Mouse (Mus musculus) retina, postnatal 7 days (tissue): Measurements from ENCODE around the gene Ccnjl.

Source experiments
- DNase-seq: peaks from one replicate; pipeline ENCODE4 v3.0.0-alpha.2; 2012; ENCODE audit warnings: low read depth, low spot score

The Ccnjl gene

GRCm38 (mm10) chr11:43624341-43624740, 95.8 kb downstream of the Ccnjl start:
- no peak for DNase-seq

DNA sequence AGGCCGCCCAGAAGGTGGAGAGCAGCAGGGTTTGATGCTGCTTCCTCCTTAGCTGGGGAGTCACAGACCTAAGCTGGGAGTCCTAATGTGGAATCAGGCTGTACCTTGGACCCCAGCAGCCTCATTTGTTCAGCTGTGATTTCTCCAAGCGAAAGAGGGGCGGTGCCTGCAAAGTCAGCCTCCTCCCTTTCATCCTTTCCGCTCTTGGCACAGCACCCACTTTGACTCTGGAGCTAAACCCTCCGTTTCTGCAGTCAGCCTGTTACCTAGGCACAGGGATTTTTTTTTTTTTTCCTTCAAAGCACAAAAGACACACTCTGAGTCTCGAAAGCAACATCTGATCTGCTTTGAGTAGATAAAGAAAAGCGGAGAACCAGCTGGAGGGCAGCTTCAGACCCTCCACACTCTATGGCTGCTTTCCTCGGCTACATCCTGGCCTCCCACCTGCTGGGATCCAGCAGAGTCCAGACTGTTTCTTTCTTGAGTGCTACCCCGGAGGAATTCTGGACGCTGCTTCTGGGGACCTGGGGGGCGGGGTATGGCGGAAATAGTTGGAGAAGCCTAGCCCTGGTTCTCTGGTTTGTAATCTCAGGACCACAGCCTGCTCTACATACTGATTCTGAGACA, 97.8 kb downstream of the Ccnjl start:
- DNase-seq: no peak

GRCm38 (mm10) chr11:43626927-43627645, 98.5 kb downstream of the Ccnjl start:
- no peak for DNase-seq

GRCm38 (mm10) chr11:43631645-43632044, 103.1 kb downstream of the Ccnjl start:
- DNase-seq: no peak

DNA sequence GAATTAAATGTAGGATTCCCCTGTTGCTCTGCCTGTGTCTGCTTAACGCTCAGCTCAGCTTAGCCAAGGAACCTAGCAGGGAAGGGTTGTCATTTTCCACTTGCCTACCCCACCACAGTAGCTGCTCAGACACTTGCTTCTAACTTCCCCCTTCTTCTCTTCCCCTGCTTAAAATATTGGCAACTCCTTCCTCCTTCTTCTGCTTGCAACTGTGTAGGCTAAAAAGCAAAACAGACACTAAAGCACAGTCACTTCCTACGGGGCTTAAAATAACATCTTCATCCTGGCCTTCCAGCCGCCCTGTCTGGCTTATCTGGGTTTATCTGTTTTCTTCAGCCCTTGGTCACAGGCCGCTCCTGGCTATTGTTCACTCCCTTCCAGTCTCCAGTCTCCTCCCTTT, 104.0 kb downstream of the Ccnjl start:
- no peak for DNase-seq

- DNase-seq: no peak
These were observed 104.6 kb downstream of the Ccnjl start for GRCm38 (mm10) chr11:43633165-43633564.

GRCm38 (mm10) chr11:43633658-43634401, 105.2 kb downstream of the Ccnjl start:
- no peak for DNase-seq
